Mouse (Mus musculus) lung, adult 2 months (tissue): ENCODE measurements around the gene Impg1.

ENCODE experiments used
- CTCF ChIP-seq: fragments of 200-500 bp; IDR thresholded peaks from 2 replicates; pipeline ENCODE4 v1.5.1; 2011; ENCODE audit warnings: mild to moderate bottlenecking, low read length, control low read depth; ENCODE audit not compliant: insufficient read depth
- POLR2A ChIP-seq: fragments of 200-500 bp; IDR thresholded peaks from 2 replicates; pipeline ENCODE4 v1.6.1; 2011; ENCODE audit warnings: low read depth, mild to moderate bottlenecking, control low read depth, low read length, borderline replicate concordance; ENCODE audit errors: extremely low read depth

DNA sequence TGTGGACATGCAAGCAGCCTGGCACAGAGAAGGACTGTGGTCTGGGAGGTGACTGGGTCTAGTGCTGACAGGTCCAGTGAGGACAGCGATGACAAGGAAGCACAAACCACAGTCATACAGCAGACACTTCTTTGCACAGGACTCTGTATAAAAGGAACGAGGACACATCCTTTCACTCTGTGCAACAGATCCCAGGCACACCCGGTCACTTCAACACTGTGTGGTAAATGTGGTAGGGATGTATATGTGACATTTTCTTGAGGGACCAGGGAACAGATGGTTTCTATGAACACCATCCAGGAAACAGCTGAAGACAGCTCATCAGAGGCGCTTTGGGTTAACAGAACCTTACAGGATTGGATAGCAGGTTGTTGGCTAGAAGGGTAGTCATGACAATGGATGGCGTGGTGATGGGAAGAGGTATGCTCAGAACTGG, 92.0 kb downstream of the Impg1 start:
- TF ChIP-seq POLR2A (no peak), CTCF (no peak)
